Mouse (Mus musculus) neural tube, embryonic 14.5 days (tissue): ENCODE results near the gene Emp1. TPM values are rescaled to one million over a fixed set of nuclear protein-coding genes. Genes with fewer than 3 reads are reported as not detected.
A peak's percentile ranks its signal among the peaks of the same experiment; 100 is the strongest.

ENCODE experiments used
- ATAC-seq: fragments of 200-750 bp; cut with Nextera tagmentation; 2 replicates; pipeline ENCODE4 v1.8.0; 2017; ENCODE audit warnings: low read depth, mild to moderate bottlenecking, moderate TSS enrichment, moderate library complexity
- H3K27ac ChIP-seq: fragments of 300-500 bp; sonication (generic); 2 replicates; pipeline ENCODE4 v1.5.1; 2014; ENCODE audit warnings: low read depth, mild to moderate bottlenecking, control low read depth, low read length, moderate library complexity, mixed read lengths
- H3K27me3 ChIP-seq: fragments of 300-500 bp; sonication (generic); 2 replicates; pipeline ENCODE4 v1.6.1; 2014; ENCODE audit warnings: low read length; ENCODE audit not compliant: control insufficient read depth, insufficient read depth
- H3K36me3 ChIP-seq: fragments of 300-500 bp; sonication (generic); 2 replicates; pipeline ENCODE4 v1.6.1; 2014; ENCODE audit warnings: low read length, mixed read lengths; ENCODE audit not compliant: control insufficient read depth, insufficient read depth
- H3K4me1 ChIP-seq: fragments of 300-500 bp; sonication (generic); 2 replicates; pipeline ENCODE4 v1.6.1; 2014; ENCODE audit warnings: low read length; ENCODE audit not compliant: control insufficient read depth, insufficient read depth
- H3K4me2 ChIP-seq: fragments of 300-500 bp; sonication (generic); 2 replicates; pipeline ENCODE4 v1.6.1; 2014; ENCODE audit warnings: mild to moderate bottlenecking, low read depth, low read length, control low read depth
- H3K4me3 ChIP-seq: fragments of 300-500 bp; sonication (generic); 2 replicates; pipeline ENCODE4 v1.5.1; 2014; ENCODE audit warnings: low read depth, low read length, control low read depth, mixed read lengths
- H3K9ac ChIP-seq: fragments of 300-500 bp; sonication (generic); replicated peaks from 2 replicates; pipeline ENCODE4 v1.6.1; 2014; ENCODE audit warnings: low read depth, mild to moderate bottlenecking, control low read depth, low read length, mixed read lengths
- H3K9me3 ChIP-seq: fragments of 300-500 bp; sonication (generic); 2 replicates; pipeline ENCODE4 v1.6.1; 2016; ENCODE audit warnings: low read length; ENCODE audit not compliant: control insufficient read depth
- WGBS: fragments of 180-500 bp; shearing (Covaris S2); extraction: QIAGEN DNeasy Blood & Tissue Kit; methylation state at CpG from one replicate; pipeline ENCODE4 v1.1.7; 2014; 5-methylcytosine and 5-hydroxymethylcytosine counted together
- polyA plus RNA-seq: library from polyadenylated mRNA; unstranded; fragments of >200 nt; fragmentation: Nextera tagmentation; extraction: Ambion mirVana; gene quantifications from 2 replicates; pipeline ENCODE4 v1.2.1, GENCODE M21; 2014

Gene Emp1
- polyA plus RNA-seq, 1 experiment from 2014 or later, result 2.0 TPM

DNA sequence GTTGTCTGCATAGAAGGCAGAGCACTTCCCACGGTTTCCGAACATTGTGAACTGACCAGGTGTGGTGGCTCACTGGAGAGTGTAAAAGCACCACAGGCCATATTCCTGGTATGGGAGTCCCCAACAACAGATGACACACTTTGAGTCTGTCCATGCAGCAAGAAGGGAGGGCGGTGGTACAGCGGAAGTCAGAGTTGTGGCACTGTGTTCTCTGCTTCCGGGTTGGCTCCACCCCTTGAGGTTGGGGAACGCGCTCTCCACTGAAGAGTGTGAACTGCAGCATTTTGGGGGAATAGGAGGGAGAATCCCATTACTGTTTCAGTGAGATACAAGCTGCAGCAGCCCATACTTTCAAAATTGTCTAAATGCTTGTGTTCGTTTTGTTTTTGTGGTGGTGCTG, 11.0 kb downstream of the Emp1 start:
- H3K36me3 ChIP-seq, result no peaks in the 10 kb centered on the region
- WGBS, result 90% methylated on average over 8 of the region's 8 CpGs
- no peak overlapping the region for H3K4me2 ChIP-seq
- no peak for ATAC-seq
- no peaks in the 10 kb centered on the region for H3K9me3 ChIP-seq
- no peak overlapping the region for H3K9ac ChIP-seq
- no peak overlapping the region for H3K4me3 ChIP-seq
- H3K4me1 ChIP-seq, result peaks cover 4% of the 10 kb centered on the region; the same call in 1 of the 2 replicates
- H3K27me3 ChIP-seq, result no peaks in the 10 kb centered on the region
- no peak overlapping the region for H3K27ac ChIP-seq

DNA sequence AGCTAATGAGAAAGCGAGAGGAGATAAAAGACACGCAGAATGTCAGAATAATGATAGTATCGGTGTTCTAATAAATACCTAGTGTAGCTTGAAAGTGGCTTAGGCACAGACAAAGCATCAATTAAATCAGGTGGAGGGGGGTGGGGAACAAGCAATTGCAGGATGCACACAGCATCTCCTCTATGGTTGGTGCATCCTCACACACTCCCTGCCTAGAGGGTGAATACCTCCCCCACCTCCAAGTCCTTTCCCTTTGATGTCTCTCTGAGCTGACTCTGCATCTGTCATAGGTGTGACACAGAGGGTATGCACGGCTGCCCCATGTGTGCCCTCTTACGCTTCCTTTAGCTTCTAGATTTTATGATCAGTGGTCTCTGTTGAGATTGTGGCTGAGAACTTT, 13.5 kb downstream of the Emp1 start:
- peak; percentile 78 for ATAC-seq
- Histone ChIP-seq H3K9ac (no peak overlapping the region), H3K27me3 (no peaks in the 10 kb centered on the region), H3K4me3 (no peak overlapping the region), H3K9me3 (no peaks in the 10 kb centered on the region), H3K4me2 (no peak overlapping the region), H3K36me3 (no peaks in the 10 kb centered on the region), H3K4me1 (peaks cover 4% of the 10 kb centered on the region; the same call in 1 of the 2 replicates), H3K27ac (peak overlapping the region; percentile 61)
- 41% methylated on average over 5 of the region's 5 CpGs for WGBS

DNA sequence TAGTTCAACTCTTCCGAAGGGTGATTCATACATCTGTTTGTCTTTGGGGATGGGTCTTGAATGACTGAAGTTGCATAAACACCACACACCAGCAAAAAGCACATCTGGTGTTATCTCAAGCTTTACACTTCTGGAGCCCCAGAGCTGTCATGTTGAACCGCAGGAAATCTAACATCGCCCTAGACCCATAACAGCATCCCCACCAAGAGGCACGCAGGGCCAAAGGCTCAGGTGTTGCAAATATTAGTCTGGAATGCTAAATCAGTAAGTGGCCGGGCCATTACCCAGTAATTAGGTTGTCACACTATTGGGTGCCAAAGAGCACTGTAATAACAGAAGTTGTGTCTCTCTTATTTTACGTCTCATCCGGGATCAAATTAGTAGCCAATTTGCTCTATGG, 13.9 kb downstream of the Emp1 start:
- Histone ChIP-seq H3K4me2 (no peak overlapping the region), H3K4me1 (peaks cover 4% of the 10 kb centered on the region; the same call in 1 of the 2 replicates), H3K4me3 (no peak overlapping the region), H3K27me3 (no peaks in the 10 kb centered on the region), H3K27ac (no peak overlapping the region), H3K9ac (no peak overlapping the region), H3K36me3 (no peaks in the 10 kb centered on the region), H3K9me3 (no peaks in the 10 kb centered on the region)
- peak; percentile 71; the same call in 1 of the 2 replicates for ATAC-seq
- 27% methylated on average over 7 of the region's 7 CpGs for WGBS

DNA sequence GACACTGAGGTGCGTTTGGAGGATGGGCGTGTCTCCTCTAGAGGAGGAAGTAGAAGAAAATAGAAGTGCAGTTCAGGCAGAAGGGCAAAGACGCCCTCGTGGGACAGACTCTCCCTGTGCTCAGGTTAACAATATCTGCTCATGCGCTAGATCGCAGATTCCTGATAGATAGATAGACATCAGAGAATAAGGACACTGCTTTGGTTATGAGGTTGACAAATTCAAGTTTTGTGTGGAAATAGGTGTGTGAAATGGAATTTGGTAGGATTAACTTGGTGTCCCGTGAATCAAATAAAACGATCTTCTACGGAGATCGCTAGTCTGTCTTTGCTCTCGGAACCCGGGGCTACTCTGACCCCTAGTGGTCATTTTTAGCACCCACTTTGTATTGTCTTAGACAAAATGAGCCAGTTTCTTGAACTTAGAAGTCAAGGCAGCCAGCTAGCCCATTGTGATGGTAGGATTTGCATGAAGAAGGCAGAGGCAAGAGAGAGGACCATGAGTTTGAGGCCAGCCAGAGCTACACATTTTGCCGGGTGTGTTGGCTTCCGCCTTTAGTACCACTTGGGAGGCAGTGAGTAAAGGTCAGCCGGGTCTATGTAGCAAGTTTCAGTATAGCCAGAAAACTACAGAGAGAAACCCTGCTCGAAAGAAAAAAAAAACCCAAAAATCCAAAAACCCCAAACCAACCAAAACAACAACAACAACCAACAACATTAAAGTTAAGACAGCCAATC, 15.4 kb downstream of the Emp1 start:
- 21% methylated on average over 16 of the region's 16 CpGs for WGBS
- H3K4me2 ChIP-seq, result peak overlapping the region; percentile 43
- peak overlapping the region; percentile 9; the same call in 1 of the 2 replicates for H3K4me3 ChIP-seq
- H3K4me1 ChIP-seq, result peaks cover 4% of the 10 kb centered on the region; the same call in 1 of the 2 replicates
- ATAC-seq, result peak; percentile 47; the same call in 1 of the 2 replicates
- no peaks in the 10 kb centered on the region for H3K36me3 ChIP-seq
- no peak overlapping the region for H3K9ac ChIP-seq
- no peaks in the 10 kb centered on the region for H3K9me3 ChIP-seq
- H3K27me3 ChIP-seq, result no peaks in the 10 kb centered on the region
- H3K27ac ChIP-seq, result no peak overlapping the region

DNA sequence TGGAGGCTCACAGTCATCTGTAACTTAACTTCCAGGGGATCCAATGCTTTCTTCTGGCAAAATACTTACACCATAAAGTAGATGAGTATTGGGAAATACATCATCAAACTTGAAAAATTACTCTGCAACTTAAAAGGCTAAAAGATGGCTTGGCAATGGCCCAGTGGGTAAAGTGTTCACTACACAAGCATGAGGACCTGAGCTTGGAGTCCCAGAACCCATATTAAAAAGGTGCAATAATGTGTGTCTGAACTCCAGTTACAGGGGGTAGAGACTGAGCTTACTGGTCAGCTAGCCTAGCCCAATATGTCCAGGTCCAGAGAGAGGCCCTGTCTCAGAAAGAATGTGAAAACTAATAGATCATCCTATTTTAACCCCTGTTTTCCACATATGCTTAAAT, 21.6 kb downstream of the Emp1 start:
- H3K4me1 ChIP-seq, result no peaks in the 10 kb centered on the region
- no peak overlapping the region for H3K4me3 ChIP-seq
- H3K4me2 ChIP-seq, result no peak overlapping the region
- no peaks in the 10 kb centered on the region for H3K27me3 ChIP-seq
- H3K9ac ChIP-seq, result no peak overlapping the region
- no peak for ATAC-seq
- no peak overlapping the region for H3K27ac ChIP-seq
- no peaks in the 10 kb centered on the region for H3K36me3 ChIP-seq
- H3K9me3 ChIP-seq, result no peaks in the 10 kb centered on the region

DNA sequence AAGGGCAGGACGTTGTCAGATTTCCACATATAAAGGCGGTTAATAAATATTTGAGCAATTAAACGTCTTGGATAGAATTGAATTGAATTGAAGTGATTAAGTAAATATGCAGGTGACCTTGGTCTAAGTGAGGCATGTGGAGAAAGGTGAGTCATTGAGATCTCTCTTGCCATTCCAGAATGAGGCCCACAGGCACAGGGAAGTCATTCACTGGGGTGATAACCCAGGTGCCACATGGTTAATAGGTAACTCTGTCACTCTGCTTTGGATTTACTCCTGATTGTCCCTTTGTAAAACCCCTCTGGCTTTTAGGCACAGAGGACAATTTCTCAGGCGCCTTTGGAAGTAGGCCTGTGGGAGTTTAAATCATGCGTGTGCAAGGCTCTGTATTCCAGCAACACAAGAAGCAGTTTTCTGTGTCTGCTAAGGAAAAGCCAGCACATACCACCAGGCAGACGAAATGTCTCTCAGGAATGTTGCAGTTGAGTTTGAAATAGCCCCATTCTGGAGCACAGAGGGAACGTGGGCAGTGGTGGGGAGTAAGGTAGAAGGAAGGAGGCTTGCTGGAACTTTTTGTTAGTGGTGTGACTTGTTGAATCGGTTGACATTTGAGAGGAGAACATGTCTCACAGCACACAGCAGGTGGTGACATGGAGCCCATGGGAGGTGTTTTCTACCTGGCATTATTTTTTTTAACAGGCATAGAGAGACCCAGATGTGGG, 23.6 kb downstream of the Emp1 start:
- Histone ChIP-seq H3K9ac (no peak overlapping the region), H3K4me1 (no peaks in the 10 kb centered on the region), H3K27me3 (no peaks in the 10 kb centered on the region), H3K27ac (no peak overlapping the region), H3K9me3 (no peaks in the 10 kb centered on the region), H3K4me3 (no peak overlapping the region), H3K36me3 (no peaks in the 10 kb centered on the region), H3K4me2 (no peak overlapping the region)
- ATAC-seq, result no peak
- WGBS, result 70% methylated on average over 8 of the region's 8 CpGs

DNA sequence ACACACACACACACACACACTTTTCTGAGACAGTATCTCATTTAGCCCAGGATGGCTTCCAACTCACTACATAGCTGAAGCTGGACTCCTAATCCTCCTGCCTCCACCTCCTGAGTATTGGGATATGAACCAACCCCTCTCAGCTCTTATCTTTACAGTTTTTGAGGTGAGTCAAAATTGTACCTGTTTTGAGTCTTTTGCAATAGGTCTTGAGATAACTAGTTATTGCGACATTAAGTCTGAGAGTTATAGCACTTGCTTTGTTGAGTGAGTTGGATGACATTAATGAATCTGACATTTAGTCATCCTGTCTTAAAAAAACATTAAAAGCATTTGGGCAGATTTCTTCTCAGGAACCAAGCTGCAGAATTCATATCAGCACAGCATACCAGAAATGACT, 25.3 kb downstream of the Emp1 start:
- no peaks in the 10 kb centered on the region for H3K9me3 ChIP-seq
- 93% methylated on average over 1 of the region's 1 CpGs for WGBS
- no peak overlapping the region for H3K9ac ChIP-seq
- no peak overlapping the region for H3K4me2 ChIP-seq
- H3K4me3 ChIP-seq, result no peak overlapping the region
- no peak for ATAC-seq
- no peak overlapping the region for H3K27ac ChIP-seq
- no peaks in the 10 kb centered on the region for H3K4me1 ChIP-seq
- H3K27me3 ChIP-seq, result no peaks in the 10 kb centered on the region
- H3K36me3 ChIP-seq, result no peaks in the 10 kb centered on the region

DNA sequence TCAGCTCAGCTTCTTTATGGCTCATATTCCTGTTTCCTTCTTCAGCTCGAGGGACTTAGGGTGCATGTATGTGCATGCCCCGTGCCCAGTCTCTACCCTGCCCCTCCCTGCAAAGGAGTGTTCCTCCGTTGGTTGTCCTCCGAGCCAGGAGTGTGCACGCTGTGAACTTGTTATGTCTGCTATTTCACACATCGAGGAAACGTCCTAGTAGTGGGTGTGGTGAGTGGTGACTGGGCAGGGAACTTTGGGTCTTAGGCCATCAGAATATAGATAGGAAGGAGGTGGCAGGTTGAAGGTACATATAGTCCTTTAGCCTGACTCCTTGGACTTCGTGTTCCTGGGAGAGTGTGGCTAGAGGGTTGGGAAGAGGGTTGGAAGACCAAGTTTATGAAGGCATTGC, 26.4 kb downstream of the Emp1 start:
- ATAC-seq, result no peak
- Histone ChIP-seq H3K27me3 (no peaks in the 10 kb centered on the region), H3K4me3 (no peak overlapping the region), H3K27ac (no peak overlapping the region), H3K9me3 (no peaks in the 10 kb centered on the region), H3K36me3 (no peaks in the 10 kb centered on the region), H3K9ac (no peak overlapping the region), H3K4me2 (no peak overlapping the region), H3K4me1 (no peaks in the 10 kb centered on the region)
- 85% methylated on average over 8 of the region's 8 CpGs for whole genome bisulfite sequencing

DNA sequence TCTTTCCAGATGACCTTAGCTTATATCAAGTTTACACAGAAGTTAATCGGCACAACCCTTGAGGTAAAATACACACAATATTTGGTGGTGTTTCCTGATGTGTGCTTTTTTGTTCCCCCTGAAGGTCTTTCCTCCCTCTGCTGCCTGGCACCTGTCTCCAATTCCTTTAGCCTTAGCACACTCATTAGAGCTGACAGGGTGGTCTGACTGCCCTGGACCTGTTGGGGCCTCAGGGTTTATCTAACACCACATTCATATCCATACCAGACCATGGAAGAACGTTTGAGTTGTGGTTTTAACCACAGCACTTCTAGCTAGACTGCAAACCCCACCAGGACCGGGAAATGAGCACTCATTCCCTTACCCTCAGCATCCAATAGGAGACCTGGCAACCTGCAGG, 28.1 kb downstream of the Emp1 start:
- H3K4me3 ChIP-seq, result no peak overlapping the region
- H3K4me1 ChIP-seq, result no peaks in the 10 kb centered on the region
- no peak for ATAC-seq
- H3K27ac ChIP-seq, result no peak overlapping the region
- H3K9ac ChIP-seq, result no peak overlapping the region
- H3K27me3 ChIP-seq, result no peaks in the 10 kb centered on the region
- no peaks in the 10 kb centered on the region for H3K9me3 ChIP-seq
- H3K4me2 ChIP-seq, result no peak overlapping the region
- WGBS, result 69% methylated on average over 3 of the region's 3 CpGs
- H3K36me3 ChIP-seq, result no peaks in the 10 kb centered on the region
